Mouse (Mus musculus) megakaryocyte, embryonic 14.5 days (primary cell): ENCODE results near the gene Fdxr. TPM values are rescaled to one million over a fixed set of nuclear protein-coding genes. Genes with fewer than 3 reads are reported as not detected.

ENCODE experiments used
- H3K27me3 ChIP-seq: replicated peaks from 2 replicates; pipeline ENCODE3; 2012; ENCODE audit warnings: inconsistent platforms
- H3K36me3 ChIP-seq: replicated peaks from 2 replicates; pipeline ENCODE3; 2012; ENCODE audit warnings: low read length, inconsistent platforms, mixed read lengths
- H3K4me1 ChIP-seq: 2 replicates; pipeline ENCODE4 v1.6.1; 2012; ENCODE audit warnings: inconsistent platforms
- H3K4me3 ChIP-seq: replicated peaks from 2 replicates; pipeline ENCODE3; 2012; ENCODE audit warnings: moderate library complexity, mild to moderate bottlenecking, inconsistent platforms
- H3K9me3 ChIP-seq: 2 replicates; pipeline ENCODE4 v1.6.1; 2012; ENCODE audit warnings: inconsistent platforms
- FLI1 ChIP-seq: IDR thresholded peaks from 2 replicates; pipeline ENCODE4 v1.6.1; 2012; ENCODE audit warnings: low read length, inconsistent platforms, mixed read lengths
- GATA1 ChIP-seq: IDR thresholded peaks from 3 replicates; pipeline ENCODE4 v1.6.1; 2012; ENCODE audit warnings: mixed read lengths, low read length, inconsistent platforms, borderline replicate concordance
- polyA plus RNA-seq: library from polyadenylated mRNA; stranded (reverse); fragments of >175 nt; gene quantifications from 2 replicates; pipeline ENCODE4 v1.2.3, GENCODE M21; 2012; ENCODE audit warnings: low replicate concordance; ENCODE audit not compliant: insufficient read depth

Fdxr gene
- polyA plus RNA-seq, 1 experiment = 21.8 TPM

DNA sequence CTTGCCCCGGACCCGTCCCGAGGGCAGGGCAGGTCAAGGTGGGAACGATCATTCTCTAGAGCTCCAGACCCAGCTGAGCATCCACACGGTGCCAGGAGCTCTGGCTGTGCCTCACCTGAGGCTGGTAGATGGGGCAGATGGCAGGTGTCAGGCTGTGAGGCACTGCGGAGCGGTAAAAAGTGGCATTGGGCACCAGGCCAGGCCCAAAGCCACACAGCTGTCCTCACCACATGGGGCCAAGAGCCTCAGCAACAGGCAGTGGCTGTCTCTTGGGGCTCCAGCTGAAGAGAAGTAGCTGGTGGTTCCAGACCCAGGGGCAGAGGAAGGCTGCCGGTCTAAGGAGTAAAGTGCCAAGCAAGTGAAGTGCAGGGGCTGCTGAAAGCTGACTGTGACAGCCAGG lies 30.5 kb downstream of the Fdxr start:
- Histone ChIP-seq H3K36me3 (peaks cover 49% of the 10 kb centered on the region), H3K4me1 (peaks cover 43% of the 10 kb centered on the region), H3K27me3 (peaks cover 54% of the 10 kb centered on the region), H3K9me3 (peaks cover 5% of the 10 kb centered on the region), H3K4me3 (no peak overlapping the region)
- TF ChIP-seq GATA1 (no peak), FLI1 (no peak)

DNA sequence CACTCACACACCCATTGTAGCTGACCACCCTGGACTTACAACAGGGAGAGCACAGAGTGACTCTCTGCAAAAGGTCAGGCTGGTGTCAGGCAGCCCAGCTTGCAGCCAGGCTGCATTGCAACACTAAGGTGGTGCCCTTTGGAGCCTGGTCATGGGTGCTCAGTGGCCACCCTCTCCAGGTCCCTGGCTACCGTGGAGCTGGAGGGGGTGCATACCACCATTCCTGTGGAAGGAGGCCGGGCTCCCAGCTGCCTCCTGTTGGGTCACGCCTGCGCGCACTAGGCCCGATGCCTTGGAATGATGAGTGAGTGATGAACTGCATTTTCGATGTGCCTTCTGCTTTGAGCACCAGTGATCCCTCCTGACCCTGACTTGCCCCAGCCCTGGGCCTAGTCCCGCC lies 32.0 kb downstream of the Fdxr start:
- Histone ChIP-seq H3K4me1 (peaks cover 34% of the 10 kb centered on the region), H3K36me3 (peaks cover 62% of the 10 kb centered on the region)
- no peak for TF ChIP-seq GATA1
- no peak for TF ChIP-seq FLI1

DNA sequence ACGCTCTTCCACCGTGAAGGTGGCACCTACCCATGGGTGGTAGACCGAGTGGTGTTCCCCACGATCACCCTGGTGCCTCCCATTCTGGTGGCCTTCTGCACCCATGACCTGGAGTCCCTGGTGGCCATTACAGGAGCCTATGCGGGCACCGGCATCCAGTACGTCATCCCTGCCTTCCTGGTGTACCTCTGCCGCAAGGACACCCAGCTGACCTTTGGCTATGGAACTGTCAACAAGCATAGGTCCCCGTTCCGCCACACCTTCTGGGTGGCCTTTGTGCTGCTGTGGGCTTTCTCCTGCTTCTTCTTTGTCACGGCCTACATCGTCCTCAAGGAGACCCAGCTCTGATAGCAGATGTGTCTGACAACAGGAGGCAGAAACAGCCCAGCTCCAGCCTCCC lies 33.1 kb downstream of the Fdxr start:
- Histone ChIP-seq H3K27me3 (peaks cover 36% of the 10 kb centered on the region), H3K36me3 (peaks cover 73% of the 10 kb centered on the region), H3K4me1 (peaks cover 24% of the 10 kb centered on the region), H3K9me3 (no peaks in the 10 kb centered on the region), H3K4me3 (peak overlapping the region; percentile 50)
- TF ChIP-seq GATA1 (no peak), FLI1 (no peak)

More for the DNA sequence above, 32.0 kb downstream of the Fdxr start:
- peaks cover 44% of the 10 kb centered on the region for H3K27me3 ChIP-seq
- no peaks in the 10 kb centered on the region for H3K9me3 ChIP-seq
- H3K4me3 ChIP-seq = no peak overlapping the region

DNA sequence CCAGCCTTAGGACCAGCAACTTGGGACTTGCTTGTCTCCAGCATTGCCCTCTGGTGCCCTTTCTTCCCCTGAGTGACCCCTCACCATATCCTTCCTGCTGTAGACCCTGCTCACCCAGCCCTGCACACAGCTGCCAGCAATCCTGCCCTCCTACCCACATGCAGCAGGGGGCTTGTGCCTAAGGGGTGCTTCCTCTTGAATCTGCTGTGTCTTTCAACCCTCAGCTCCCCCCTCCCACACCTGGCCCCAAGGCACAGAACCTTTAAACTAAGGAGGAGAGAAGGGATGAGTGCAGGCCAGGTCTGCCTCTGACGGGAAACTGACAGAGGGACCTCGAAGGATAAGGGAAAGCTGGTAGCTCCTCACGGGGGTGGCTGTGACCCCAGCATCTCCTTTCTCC lies 34.1 kb downstream of the Fdxr start:
- peaks cover 26% of the 10 kb centered on the region for H3K27me3 ChIP-seq
- TF ChIP-seq FLI1 (no peak), GATA1 (no peak)
- no peak overlapping the region for H3K4me3 ChIP-seq
- H3K9me3 ChIP-seq = no peaks in the 10 kb centered on the region
- H3K36me3 ChIP-seq = peaks cover 83% of the 10 kb centered on the region
- H3K4me1 ChIP-seq = peaks cover 19% of the 10 kb centered on the region

GRCm38 (mm10) chr11:115241402-115241801 lies 35.4 kb downstream of the Fdxr start:
- Histone ChIP-seq H3K36me3 (peaks cover 95% of the 10 kb centered on the region), H3K4me1 (peaks cover 19% of the 10 kb centered on the region), H3K9me3 (no peaks in the 10 kb centered on the region), H3K27me3 (peaks cover 14% of the 10 kb centered on the region), H3K4me3 (no peak overlapping the region)
- TF ChIP-seq GATA1 (no peak), FLI1 (no peak)

- no peak overlapping the region for H3K4me3 ChIP-seq
- H3K9me3 ChIP-seq = no peaks in the 10 kb centered on the region
- H3K4me1 ChIP-seq = peaks cover 53% of the 10 kb centered on the region
- no peak for TF ChIP-seq FLI1
- no peak for TF ChIP-seq GATA1
- H3K27me3 ChIP-seq = peaks cover 12% of the 10 kb centered on the region
- H3K36me3 ChIP-seq = peaks cover 88% of the 10 kb centered on the region
These were observed 40.3 kb downstream of the Fdxr start for GRCm38 (mm10) chr11:115236570-115236969.

DNA sequence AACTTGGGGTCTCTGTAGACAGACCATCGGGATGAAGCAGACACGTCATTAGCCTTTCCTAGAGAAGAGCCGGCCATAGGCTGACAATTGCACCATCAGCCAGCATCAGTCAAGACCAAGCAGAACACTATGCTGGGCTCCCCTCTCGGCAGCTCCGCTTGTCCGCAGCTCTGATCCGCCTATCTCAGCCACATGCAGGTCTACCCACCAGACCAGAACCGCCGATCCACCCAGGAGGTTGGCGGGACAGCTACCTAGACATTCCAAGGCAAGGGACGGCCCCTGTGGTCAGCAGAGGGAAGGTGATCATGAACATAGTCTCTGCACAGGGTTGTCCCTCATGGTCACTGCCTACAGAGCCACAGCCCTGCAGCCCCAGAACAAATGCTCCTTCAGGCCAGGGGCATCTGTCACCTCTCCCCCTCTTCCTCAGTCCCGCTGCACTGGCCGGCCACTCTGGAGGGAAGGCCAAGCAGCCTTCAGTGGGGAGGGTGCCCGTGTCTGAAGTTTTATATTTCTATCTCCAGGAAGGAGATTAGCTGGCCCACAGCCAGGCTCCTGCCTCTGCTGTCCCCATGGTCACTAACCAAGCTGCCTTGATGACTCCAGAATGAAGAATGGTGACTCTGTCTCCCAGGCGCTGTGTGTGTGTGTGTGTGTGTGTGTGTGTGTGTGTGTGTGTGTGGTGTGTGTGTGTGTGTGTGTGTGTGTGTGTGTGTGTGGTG lies 42.4 kb downstream of the Fdxr start:
- TF ChIP-seq GATA1 = no peak
- no peak for TF ChIP-seq FLI1
- peak overlapping the region; percentile 30 for H3K4me3 ChIP-seq
- H3K36me3 ChIP-seq = peaks cover 82% of the 10 kb centered on the region
- peaks cover 5% of the 10 kb centered on the region for H3K27me3 ChIP-seq
- no peaks in the 10 kb centered on the region for H3K9me3 ChIP-seq
- H3K4me1 ChIP-seq = peaks cover 74% of the 10 kb centered on the region

DNA sequence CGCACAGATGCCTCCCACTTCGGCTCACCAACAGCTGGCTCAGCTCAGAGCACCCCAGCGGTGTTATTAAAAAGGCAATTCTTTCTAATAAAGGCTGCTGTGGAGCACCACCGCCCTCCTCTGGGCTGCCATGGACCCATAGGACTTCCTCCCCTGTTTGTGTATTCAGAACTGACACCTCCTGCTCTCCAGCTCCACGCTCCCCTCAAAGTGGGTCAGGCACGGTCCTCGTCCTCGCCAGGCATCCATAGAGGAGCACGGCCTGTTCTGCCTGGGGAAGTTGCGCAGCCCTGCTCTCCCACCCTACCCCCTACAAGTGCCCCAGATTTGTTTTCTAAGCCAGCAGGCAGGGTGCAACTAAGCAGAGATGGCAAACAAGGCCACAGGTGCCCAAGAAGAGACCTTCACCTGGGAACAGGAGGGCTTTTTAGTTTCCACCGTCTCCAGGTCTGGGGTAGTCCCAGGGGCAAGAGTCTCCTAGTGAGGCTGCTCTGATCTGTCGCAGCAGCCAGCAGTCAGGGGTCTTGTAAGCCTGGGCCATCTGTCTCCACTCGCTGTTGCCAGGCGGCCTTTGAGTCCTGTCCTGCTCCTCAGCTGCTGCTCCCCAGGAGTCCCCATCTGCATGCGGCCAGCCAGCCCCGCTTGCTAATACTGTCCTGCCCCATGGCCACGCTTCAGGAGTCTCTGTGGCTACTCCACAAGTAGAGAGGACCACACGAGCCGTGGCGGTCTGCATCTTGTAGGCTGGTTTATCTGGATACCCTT lies 43.1 kb downstream of the Fdxr start:
- Histone ChIP-seq H3K4me1 (peaks cover 82% of the 10 kb centered on the region), H3K4me3 (no peak overlapping the region), H3K9me3 (no peaks in the 10 kb centered on the region), H3K36me3 (peaks cover 82% of the 10 kb centered on the region), H3K27me3 (peaks cover 2% of the 10 kb centered on the region)
- TF ChIP-seq GATA1 (no peak), FLI1 (no peak)

DNA sequence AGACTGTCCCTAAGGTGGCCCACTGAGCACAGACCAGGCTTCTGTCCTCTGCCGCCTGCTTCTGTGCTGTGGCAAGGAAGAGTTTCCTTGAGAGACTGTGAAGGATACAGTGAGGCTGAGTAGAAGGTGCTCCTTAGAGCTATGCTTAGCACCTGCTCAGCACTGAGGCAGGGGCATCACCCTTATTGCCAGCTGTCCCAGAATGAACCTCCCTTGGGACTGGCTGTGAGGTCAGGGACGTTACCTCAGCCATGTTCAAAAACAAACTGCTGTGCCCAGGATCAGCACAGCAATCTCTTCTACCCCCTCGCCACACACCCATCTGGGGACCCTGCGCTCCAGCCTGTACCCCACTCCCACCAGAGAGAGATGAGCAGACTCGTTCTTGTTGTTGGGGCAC lies 44.0 kb downstream of the Fdxr start:
- Histone ChIP-seq H3K27me3 (peaks cover 2% of the 10 kb centered on the region), H3K36me3 (peaks cover 82% of the 10 kb centered on the region), H3K4me1 (peaks cover 90% of the 10 kb centered on the region), H3K4me3 (no peak overlapping the region), H3K9me3 (no peaks in the 10 kb centered on the region)
- no peak for TF ChIP-seq GATA1
- TF ChIP-seq FLI1 = no peak

- Histone ChIP-seq H3K4me3 (peak overlapping the region; percentile 80), H3K27me3 (peaks cover 2% of the 10 kb centered on the region), H3K36me3 (peaks cover 80% of the 10 kb centered on the region), H3K9me3 (no peaks in the 10 kb centered on the region), H3K4me1 (peaks cover 93% of the 10 kb centered on the region)
- no peak for TF ChIP-seq GATA1
- TF ChIP-seq FLI1 = no peak
These were observed 44.9 kb downstream of the Fdxr start for GRCm38 (mm10) chr11:115231924-115232323.
